Mouse (Mus musculus) forebrain, embryonic 11.5 days (tissue): ENCODE results near the gene Slc35g3. TPM values are rescaled to one million over a fixed set of nuclear protein-coding genes. Genes with fewer than 3 reads are reported as not detected.

Source experiments
- ATAC-seq: fragments of 200-750 bp; cut with Nextera tagmentation; replicated peaks from 2 replicates; pipeline ENCODE4 v1.8.0; 2017; ENCODE audit warnings: moderate TSS enrichment; ENCODE audit not compliant: low FRiP score
- DNase-seq: peaks from one replicate; pipeline ENCODE4 v3.0.0-alpha.2; 2017; ENCODE audit warnings: low spot score
- H3K27ac ChIP-seq: fragments of 300-500 bp; sonication (generic); 2 replicates; pipeline ENCODE4 v1.5.1; 2014; ENCODE audit warnings: low read depth, low read length
- H3K27me3 ChIP-seq: fragments of 300-500 bp; sonication (generic); 2 replicates; pipeline ENCODE4 v1.6.1; 2014; ENCODE audit warnings: mild to moderate bottlenecking, low read length, mixed read lengths; ENCODE audit not compliant: control insufficient read depth, insufficient read depth
- H3K36me3 ChIP-seq: fragments of 300-500 bp; sonication (generic); 2 replicates; pipeline ENCODE4 v1.6.1; 2014; ENCODE audit warnings: mild to moderate bottlenecking, low read length, moderate library complexity, mixed read lengths; ENCODE audit not compliant: control insufficient read depth, insufficient read depth
- H3K4me1 ChIP-seq: fragments of 300-500 bp; sonication (generic); replicated peaks from 2 replicates; pipeline ENCODE4 v1.6.1; 2014; ENCODE audit warnings: low read length, mixed read lengths; ENCODE audit not compliant: control insufficient read depth, insufficient read depth
- H3K4me2 ChIP-seq: fragments of 300-500 bp; sonication (generic); 2 replicates; pipeline ENCODE4 v1.6.1; 2014; ENCODE audit warnings: low read depth, mild to moderate bottlenecking, low read length, moderate library complexity, mixed read lengths; ENCODE audit not compliant: severe bottlenecking
- H3K4me3 ChIP-seq: fragments of 300-500 bp; sonication (generic); 2 replicates; pipeline ENCODE4 v1.5.1; 2014; ENCODE audit warnings: low read depth, low read length
- H3K9ac ChIP-seq: fragments of 300-500 bp; sonication (generic); 2 replicates; pipeline ENCODE4 v1.6.1; 2014; ENCODE audit warnings: low read length
- H3K9me3 ChIP-seq: fragments of 300-500 bp; sonication (generic); 2 replicates; pipeline ENCODE4 v1.6.1; 2016; ENCODE audit warnings: low read length, mixed read lengths; ENCODE audit not compliant: control insufficient read depth
- WGBS: fragments of 180-500 bp; shearing (Covaris S2); extraction: QIAGEN DNeasy Blood & Tissue Kit; methylation state at CpG from one replicate; pipeline ENCODE4 v1.1.7; 2014; 5-methylcytosine and 5-hydroxymethylcytosine counted together
- polyA plus RNA-seq: library from polyadenylated mRNA; unstranded; fragments of >200 nt; fragmentation: Nextera tagmentation; extraction: Ambion mirVana; gene quantifications from 2 replicates; pipeline ENCODE4 v1.2.1, GENCODE M21; 2014

The Slc35g3 gene
- polyA plus RNA-seq, 1 experiment from 2014 or later = not detected

DNA sequence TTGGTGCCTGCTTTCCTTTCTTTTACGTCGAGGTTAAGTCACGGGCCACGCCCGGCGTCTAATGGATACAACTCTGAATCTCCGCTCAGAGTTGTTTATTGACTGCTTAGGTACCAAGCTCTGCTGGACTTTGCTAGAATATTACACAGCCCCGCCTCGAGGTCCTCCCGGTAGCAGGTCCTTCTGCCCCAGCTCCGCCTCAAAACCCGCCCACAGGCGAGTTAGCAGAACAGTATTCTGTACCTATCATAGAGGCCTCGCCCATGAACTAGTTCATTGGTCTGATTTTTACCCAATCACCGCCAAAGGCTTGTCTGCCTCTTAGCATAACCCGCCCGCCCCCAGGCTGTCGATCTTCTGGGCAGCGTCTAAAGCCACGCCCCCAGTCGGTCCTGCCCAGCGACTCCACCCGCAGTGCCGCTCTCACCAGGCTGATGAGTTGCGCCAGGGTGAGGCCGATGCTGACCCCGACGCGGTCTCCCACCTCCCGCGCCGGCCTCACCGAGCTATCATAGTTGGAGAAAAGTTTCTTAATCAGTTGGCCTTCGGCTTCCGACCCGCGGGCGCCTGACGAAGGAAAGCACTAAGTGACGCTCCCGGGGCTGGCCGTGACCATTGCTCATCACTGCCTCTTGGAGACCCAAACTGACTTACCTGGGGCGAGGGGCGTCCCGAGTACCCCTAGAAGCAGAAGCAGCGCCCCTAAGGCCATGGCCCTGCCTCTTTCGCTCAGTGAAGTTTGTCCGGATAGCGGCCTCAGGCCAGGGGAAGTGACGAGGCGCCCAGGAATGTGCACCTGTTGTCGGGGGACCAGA, 33.6 kb upstream of the Slc35g3 start, which contains the start of gene Chrnb1:
Gene Chrnb1, minus strand, starts transcription at position 776 of the 815 bp plus-strand sequence.
- Histone ChIP-seq H3K36me3 (no peaks in the 10 kb centered on the region), H3K4me1 (peaks cover 15% of the 10 kb centered on the region; the same call in 1 of the 2 replicates), H3K4me3 (peak within 1 kb of the TSS; percentile 42), H3K27me3 (peaks cover 6% of the 10 kb centered on the region), H3K9ac (peak within 1 kb of the TSS; percentile 48), H3K4me2 (peak within 1 kb of the TSS; percentile 92), H3K9me3 (no peaks in the 10 kb centered on the region), H3K27ac (no peak within 1 kb of the TSS)
- DNase-seq (peak; percentile 94), ATAC-seq (peak; percentile 97)
- 2% methylated on average over 52 of the region's 52 CpGs for WGBS

DNA sequence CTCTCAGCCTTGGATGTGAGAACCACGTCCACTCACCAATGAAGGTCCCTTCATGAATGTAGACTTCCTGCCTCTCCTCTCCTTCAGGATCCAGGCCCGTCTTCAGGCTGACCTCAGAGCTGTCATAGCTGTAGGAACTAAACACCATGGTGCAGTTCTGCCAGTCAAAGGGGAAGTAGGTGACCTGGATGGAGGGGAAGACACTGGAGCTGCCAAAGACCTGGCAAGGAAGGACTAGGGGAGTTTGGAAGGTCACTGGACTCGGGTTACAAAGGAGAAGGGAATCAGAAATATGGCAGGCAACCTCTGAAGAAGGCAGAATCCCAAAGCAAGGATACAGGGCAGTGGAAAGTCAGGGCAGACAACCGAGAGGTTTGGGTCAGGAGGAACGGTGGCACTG, 31.7 kb upstream of the Slc35g3 start:
- H3K27ac ChIP-seq = no peak overlapping the region
- WGBS = 64% methylated on average over 5 of the region's 5 CpGs
- no peaks in the 10 kb centered on the region for H3K9me3 ChIP-seq
- H3K27me3 ChIP-seq = peaks cover 6% of the 10 kb centered on the region
- H3K4me1 ChIP-seq = peaks cover 7% of the 10 kb centered on the region; the same call in 1 of the 2 replicates
- DNase-seq (no peak), ATAC-seq (no peak)
- H3K9ac ChIP-seq = no peak overlapping the region
- H3K4me3 ChIP-seq = no peak overlapping the region
- H3K4me2 ChIP-seq = no peak overlapping the region
- H3K36me3 ChIP-seq = no peaks in the 10 kb centered on the region

DNA sequence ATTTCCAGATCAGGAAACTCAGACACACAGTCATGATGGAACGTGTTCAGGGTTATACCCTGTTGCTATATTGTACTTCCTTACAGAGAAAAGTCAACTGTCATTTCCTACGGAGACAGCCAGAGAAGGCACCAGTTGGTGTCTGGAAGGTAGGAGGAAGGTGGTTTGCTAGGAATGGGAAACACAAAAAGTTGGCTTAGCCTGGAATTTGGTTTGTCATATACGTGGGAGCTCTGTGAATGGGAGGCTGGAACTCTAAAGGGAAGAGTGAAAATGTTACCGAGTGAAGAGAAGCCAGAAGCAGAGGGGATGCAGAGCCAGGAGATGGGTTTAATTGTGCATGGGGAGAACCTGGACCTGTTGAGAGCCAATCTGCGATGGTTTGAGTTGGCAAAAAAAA, 29.7 kb upstream of the Slc35g3 start:
- Histone ChIP-seq H3K27me3 (peaks cover 2% of the 10 kb centered on the region), H3K9ac (no peak overlapping the region), H3K9me3 (no peaks in the 10 kb centered on the region), H3K36me3 (no peaks in the 10 kb centered on the region), H3K4me3 (no peak overlapping the region), H3K4me1 (peaks cover 7% of the 10 kb centered on the region; the same call in 1 of the 2 replicates), H3K27ac (no peak overlapping the region), H3K4me2 (no peak overlapping the region)
- no peak for ATAC-seq
- 74% methylated on average over 5 of the region's 5 CpGs for WGBS
- no peak for DNase-seq

DNA sequence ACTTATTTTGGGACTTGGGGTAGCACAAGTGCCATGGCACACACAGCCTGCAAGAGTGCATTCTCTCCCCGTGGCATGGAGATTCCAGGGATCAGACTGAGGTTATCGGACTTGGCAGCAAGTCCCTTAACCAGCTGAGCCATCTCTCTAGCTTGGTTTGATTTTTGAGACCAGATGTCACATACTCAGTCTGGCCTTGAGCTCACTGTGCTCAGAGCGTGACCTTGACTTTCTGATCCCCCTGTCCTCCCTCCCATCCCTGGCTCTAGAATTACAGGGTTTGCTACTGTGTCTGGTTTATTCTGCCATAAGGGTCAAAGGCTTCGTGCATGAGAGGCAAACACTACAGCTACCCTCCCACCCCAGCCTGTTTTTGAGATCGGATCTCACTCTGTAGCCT, 27.7 kb upstream of the Slc35g3 start:
- Histone ChIP-seq H3K36me3 (no peaks in the 10 kb centered on the region), H3K4me1 (no peaks in the 10 kb centered on the region), H3K9me3 (no peaks in the 10 kb centered on the region), H3K4me3 (no peak overlapping the region), H3K27me3 (no peaks in the 10 kb centered on the region), H3K27ac (no peak overlapping the region), H3K4me2 (no peak overlapping the region), H3K9ac (no peak overlapping the region)
- WGBS = 72% methylated on average over 5 of the region's 5 CpGs
- DNase-seq (no peak), ATAC-seq (no peak)

DNA sequence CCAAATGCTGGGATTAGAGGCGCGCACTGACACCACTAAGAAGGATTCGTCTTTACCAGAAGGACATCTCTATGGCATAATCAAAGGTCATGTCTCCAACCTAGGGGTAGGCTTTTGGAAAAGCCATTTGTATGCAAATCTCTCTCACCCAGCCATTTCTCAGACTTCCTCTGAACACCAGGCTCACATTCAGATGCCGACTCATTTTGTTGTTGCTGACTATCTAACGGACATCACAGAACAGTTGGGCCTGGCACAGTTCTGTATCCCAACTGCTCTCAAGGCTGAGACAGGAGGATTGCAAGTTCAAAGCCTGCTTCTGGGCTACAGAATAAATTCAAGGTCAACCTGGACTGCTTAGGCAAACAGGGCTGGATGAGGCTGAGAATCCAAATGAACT, 25.5 kb upstream of the Slc35g3 start:
- Histone ChIP-seq H3K36me3 (no peaks in the 10 kb centered on the region), H3K9me3 (no peaks in the 10 kb centered on the region), H3K4me2 (no peak overlapping the region), H3K4me1 (no peaks in the 10 kb centered on the region), H3K27ac (no peak overlapping the region), H3K27me3 (no peaks in the 10 kb centered on the region), H3K9ac (no peak overlapping the region), H3K4me3 (no peak overlapping the region)
- DNase-seq (no peak), ATAC-seq (no peak)
- WGBS = 91% methylated on average over 5 of the region's 5 CpGs

DNA sequence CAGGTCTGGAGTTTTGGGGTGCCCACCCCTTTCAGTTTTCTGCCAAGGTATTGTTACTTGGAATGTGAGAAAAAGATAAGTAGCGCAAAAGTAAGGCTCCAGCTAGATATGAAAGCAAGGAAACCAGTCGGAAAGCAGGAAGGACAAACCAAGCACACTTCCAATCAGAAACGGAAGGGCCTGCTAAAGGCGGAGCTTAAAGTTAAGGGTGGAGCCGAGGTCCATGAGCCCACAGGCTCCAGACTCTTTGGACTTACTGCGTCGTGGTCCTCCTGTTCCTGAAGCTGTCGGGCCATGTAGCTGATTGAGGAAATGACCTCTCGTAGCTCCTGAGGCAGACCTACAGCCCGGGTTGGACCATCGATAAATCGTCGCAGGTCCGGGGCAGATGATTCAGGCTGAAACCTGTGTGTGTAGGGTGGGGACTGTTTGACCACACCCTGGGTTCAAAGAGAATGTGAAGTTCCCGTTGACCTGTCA, 23.1 kb upstream of the Slc35g3 start:
- Histone ChIP-seq H3K9ac (no peak overlapping the region), H3K27me3 (no peaks in the 10 kb centered on the region), H3K4me2 (no peak overlapping the region), H3K4me3 (no peak overlapping the region), H3K27ac (no peak overlapping the region), H3K36me3 (no peaks in the 10 kb centered on the region), H3K9me3 (no peaks in the 10 kb centered on the region), H3K4me1 (no peaks in the 10 kb centered on the region)
- WGBS = 47% methylated on average over 15 of the region's 15 CpGs
- ATAC-seq = no peak
- DNase-seq = no peak

DNA sequence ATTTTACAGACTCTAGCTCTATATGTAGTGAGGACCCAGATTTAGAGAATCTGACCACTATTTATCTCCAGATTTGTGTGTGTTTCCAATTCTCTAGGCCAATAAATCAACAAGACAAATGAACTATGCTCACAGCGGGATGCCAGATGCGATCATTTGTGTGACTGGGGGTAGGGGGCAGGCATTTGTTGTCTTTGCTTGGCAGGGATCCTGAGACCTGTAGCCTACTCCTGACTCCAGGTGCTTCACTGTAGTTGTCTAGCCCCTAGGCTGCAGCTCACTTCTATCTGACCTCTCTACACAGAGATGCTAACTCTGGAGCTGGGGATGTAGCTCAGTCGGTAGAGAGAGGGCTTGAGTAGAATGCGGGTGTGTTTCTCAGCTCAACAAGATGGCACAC, 20.1 kb upstream of the Slc35g3 start:
- Histone ChIP-seq H3K27ac (no peak overlapping the region), H3K4me1 (no peaks in the 10 kb centered on the region), H3K4me3 (no peak overlapping the region), H3K9ac (no peak overlapping the region), H3K4me2 (no peak overlapping the region), H3K9me3 (no peaks in the 10 kb centered on the region), H3K27me3 (no peaks in the 10 kb centered on the region), H3K36me3 (no peaks in the 10 kb centered on the region)
- WGBS = 40% methylated on average over 4 of the region's 4 CpGs
- ATAC-seq = no peak
- DNase-seq = no peak

DNA sequence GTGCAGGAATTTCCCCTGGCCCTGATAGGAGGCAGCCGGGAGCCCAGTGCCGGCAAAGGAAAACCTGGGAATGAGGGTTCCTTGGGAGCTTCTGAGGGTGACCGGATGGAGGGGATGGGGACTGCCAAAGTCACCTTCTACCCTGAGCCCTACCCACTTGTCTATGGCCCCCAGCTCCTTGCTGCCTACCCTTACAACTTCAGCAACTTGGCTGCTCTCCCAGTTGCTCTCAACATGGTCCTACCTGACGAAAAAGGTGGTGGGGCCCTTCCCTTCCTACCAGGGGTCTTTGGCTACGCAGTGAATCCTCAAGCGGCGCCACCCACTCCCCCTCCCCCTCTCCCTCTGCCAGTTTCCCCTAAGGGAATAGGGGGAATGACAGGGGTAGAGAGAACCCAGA, 17.2 kb upstream of the Slc35g3 start:
- no peak for ATAC-seq
- DNase-seq = no peak
- Histone ChIP-seq H3K9ac (no peak overlapping the region), H3K4me3 (no peak overlapping the region), H3K36me3 (no peaks in the 10 kb centered on the region), H3K27me3 (no peaks in the 10 kb centered on the region), H3K9me3 (no peaks in the 10 kb centered on the region), H3K4me2 (no peak overlapping the region), H3K27ac (no peak overlapping the region), H3K4me1 (no peaks in the 10 kb centered on the region)
- WGBS = 41% methylated on average over 6 of the region's 7 CpGs
